Mouse (Mus musculus): ENCODE measurements around the gene Gltpd2. TPM values are rescaled to one million over a fixed set of nuclear protein-coding genes. Genes with fewer than 3 reads are reported as not detected.

Gene Gltpd2
- polyA plus RNA-seq (2017; shearing (Covaris generic)) = not detected

GRCm38 (mm10) chr11:70518923-70519322 lies at the start of gene Gltpd2:
Gene Gltpd2 (plus strand): TSS chr11:70519196.

GRCm38 (mm10) chr11:70504970-70505369 lies 14.0 kb upstream of the Gltpd2 start, which contains the start of gene Tm4sf5:
Gene Tm4sf5 (plus strand): TSS chr11:70505244.

GRCm38 (mm10) chr11:70514288-70514687 lies 4.7 kb upstream of the Gltpd2 start, which contains the start of gene Vmo1:
Gene Vmo1 (minus strand): TSS chr11:70514616.

GRCm38 (mm10) chr11:70525184-70525678 lies 6.2 kb downstream of the Gltpd2 start, which contains the start of gene Psmb6:
Gene Psmb6 (plus strand): TSS chr11:70525367.

GRCm38 (mm10) chr11:70532839-70533238 lies 13.8 kb downstream of the Gltpd2 start, which contains the start of gene Gm40193:
Gene Gm40193 (minus strand): TSS chr11:70532939.

GRCm38 (mm10) chr11:70539877-70540587 lies 21.0 kb downstream of the Gltpd2 start, which contains the start of gene Pld2:
Gene Pld2 (plus strand): TSS chr11:70540064.

GRCm38 (mm10) chr11:70562287-70562994 lies 43.4 kb downstream of the Gltpd2 start, which contains the start of gene Mink1:
Gene Mink1 (plus strand): TSS chr11:70562881.

Other genes starting within 250 kb of the Gltpd2 start
- gene Alox12e, start 196.6 kb upstream of the Gltpd2 start, polyA plus RNA-seq (2017; shearing (Covaris generic)) = not detected
- not detected for gene Alox15, start 167.2 kb upstream of the Gltpd2 start, polyA plus RNA-seq (2017; shearing (Covaris generic))
- gene Pelp1, start 109.2 kb upstream of the Gltpd2 start, polyA plus RNA-seq (2017; shearing (Covaris generic)) = 12.9 TPM
- 229 TPM for gene Arrb2, start 86.6 kb upstream of the Gltpd2 start, polyA plus RNA-seq (2017; shearing (Covaris generic))
- 64.7 TPM for gene Med11, start 67.3 kb upstream of the Gltpd2 start, polyA plus RNA-seq (2017; shearing (Covaris generic))
- not detected for gene Zmynd15, start 59.8 kb upstream of the Gltpd2 start, polyA plus RNA-seq (2017; shearing (Covaris generic))
- gene Cxcl16, start 59.2 kb upstream of the Gltpd2 start, polyA plus RNA-seq (2017; shearing (Covaris generic)) = 0.67 TPM
- 0.55 TPM for gene Tm4sf5, start 14.0 kb upstream of the Gltpd2 start, polyA plus RNA-seq (2017; shearing (Covaris generic))
- not detected for gene Vmo1, start 4.6 kb upstream of the Gltpd2 start, polyA plus RNA-seq (2017; shearing (Covaris generic))
- 298 TPM for gene Psmb6, start 6.2 kb downstream of the Gltpd2 start, polyA plus RNA-seq (2017; shearing (Covaris generic))
- not detected for gene Gm40193, start 13.7 kb downstream of the Gltpd2 start, polyA plus RNA-seq (2017; shearing (Covaris generic))
- 2.3 TPM for gene Pld2, start 20.9 kb downstream of the Gltpd2 start, polyA plus RNA-seq (2017; shearing (Covaris generic))
- gene Mink1, start 43.7 kb downstream of the Gltpd2 start, polyA plus RNA-seq (2017; shearing (Covaris generic)) = 22.2 TPM
- gene 4930544D05Rik, start 96.7 kb downstream of the Gltpd2 start, polyA plus RNA-seq (2017; shearing (Covaris generic)) = not detected
- gene Chrne, start 100.0 kb downstream of the Gltpd2 start, polyA plus RNA-seq (2017; shearing (Covaris generic)) = 8.1 TPM
- gene Gp1ba, start 119.9 kb downstream of the Gltpd2 start, polyA plus RNA-seq (2017; shearing (Covaris generic)) = not detected
- gene Rnf167, start 128.0 kb downstream of the Gltpd2 start, polyA plus RNA-seq (2017; shearing (Covaris generic)) = 507 TPM
- 68.9 TPM for gene Slc25a11, start 128.3 kb downstream of the Gltpd2 start, polyA plus RNA-seq (2017; shearing (Covaris generic))
- gene Pfn1, start 135.4 kb downstream of the Gltpd2 start, polyA plus RNA-seq (2017; shearing (Covaris generic)) = 2,460 TPM
- gene Eno3, start 138.0 kb downstream of the Gltpd2 start, polyA plus RNA-seq (2017; shearing (Covaris generic)) = 16.3 TPM
- gene Spag7, start 150.2 kb downstream of the Gltpd2 start, polyA plus RNA-seq (2017; shearing (Covaris generic)) = 48.7 TPM
- gene Camta2, start 168.9 kb downstream of the Gltpd2 start, polyA plus RNA-seq (2017; shearing (Covaris generic)) = 34.9 TPM
- 0.65 TPM for gene Inca1, start 181.0 kb downstream of the Gltpd2 start, polyA plus RNA-seq (2017; shearing (Covaris generic))
- gene Kif1c, start 181.4 kb downstream of the Gltpd2 start, polyA plus RNA-seq (2017; shearing (Covaris generic)) = 1.3 TPM
- gene Zfp3, start 245.0 kb downstream of the Gltpd2 start, polyA plus RNA-seq (2017; shearing (Covaris generic)) = 2.2 TPM